Mouse (Mus musculus) cerebellum, adult 8-10 months (tissue): ENCODE data around the gene A830005F24Rik.
A peak's percentile ranks its signal among the peaks of the same experiment; 100 is the strongest.

ENCODE experiments used
- DNase-seq: peaks from one replicate; pipeline ENCODE4 v3.0.0; 2022

The A830005F24Rik gene

DNA sequence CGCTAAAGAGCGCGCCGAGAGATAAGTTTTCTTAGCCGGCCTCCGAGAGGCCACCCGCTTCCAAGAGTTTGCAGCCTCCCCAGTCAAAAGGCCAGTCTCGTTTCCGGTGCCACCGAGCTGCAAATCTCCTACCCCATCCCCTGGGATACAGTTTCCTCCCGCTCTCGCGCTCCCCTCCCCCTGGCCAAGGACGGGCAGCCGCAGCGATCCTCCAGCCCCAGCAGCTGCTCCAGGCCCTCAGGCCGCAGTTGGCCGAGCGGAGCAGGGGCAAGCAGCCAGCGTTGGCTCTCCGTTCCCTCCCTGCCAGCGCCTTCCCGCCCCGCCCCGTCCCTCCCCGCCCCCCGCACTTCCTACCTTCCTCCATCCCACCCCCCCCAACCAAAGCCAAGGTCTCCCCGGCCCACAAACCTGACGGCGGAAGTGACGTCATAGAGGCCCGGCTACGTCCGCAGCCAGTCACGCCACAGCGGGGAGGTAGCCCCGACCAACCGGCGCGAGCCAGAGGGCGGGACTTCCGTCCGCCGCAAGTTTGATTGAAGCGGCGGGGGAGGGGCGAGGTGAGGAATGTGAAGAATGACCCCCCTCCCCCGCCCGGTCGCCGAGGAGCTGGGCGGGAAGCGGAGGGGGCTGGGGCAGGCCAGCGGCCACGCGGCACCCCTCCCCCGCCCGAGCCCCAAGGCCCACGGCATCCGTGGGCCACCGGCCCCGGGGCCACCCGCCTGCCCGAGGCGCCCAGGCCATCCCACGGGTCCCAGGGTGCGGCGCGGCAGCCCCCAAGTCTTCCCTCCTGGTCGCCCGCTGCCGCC lies 32.3 kb downstream of the A830005F24Rik start:
- peak; percentile 96 for DNase-seq

DNA sequence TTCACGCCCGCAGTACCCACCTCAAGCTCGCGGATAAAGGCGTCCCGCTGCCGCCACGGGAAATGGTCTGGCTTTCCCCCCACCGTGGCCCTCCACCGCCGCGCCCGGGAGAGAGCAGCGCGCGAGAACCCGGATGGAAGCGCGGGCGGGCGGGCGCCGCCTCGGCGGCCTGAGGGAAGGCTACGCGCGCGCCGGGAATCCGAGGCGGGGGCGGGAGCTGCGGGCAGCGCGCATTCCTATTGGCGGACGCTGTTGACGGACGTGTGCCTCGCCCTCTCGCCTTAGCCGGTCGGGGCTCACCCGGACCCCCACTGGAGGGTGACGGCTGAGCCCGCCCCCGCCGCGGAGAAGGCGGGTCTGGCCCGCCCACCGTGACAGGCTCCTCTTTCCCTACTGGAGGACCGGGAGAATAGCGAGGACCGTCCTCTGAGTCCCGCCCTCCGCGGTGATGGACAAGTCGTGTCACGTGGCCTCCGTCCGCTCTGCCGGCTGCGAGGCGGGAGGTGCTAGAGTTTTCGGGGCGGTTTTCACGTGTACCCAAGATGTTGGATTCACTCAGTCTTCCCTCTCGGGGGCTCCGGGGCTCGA lies 33.1 kb downstream of the A830005F24Rik start:
- DNase-seq, result peak; percentile 100

DNA sequence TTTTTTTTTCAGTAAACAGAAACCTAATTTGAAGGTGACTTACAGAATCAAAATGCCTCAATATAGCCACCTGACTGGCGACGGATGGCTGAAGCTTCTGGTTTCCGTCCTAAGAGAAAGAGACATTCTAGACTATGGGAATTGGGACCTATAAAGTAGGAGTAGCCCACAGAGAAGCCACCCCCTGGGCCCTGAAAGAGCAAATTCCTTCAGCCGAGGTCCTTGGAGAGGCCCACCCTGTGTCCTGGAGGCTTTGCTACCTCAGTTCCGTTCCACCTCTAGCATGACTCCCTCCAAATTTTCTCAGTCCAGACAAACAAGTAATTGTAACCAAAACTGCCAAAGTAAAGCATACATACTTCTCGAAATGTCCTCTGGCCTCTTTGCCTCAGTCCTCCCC lies 34.3 kb downstream of the A830005F24Rik start:
- no peak for DNase-seq

DNA sequence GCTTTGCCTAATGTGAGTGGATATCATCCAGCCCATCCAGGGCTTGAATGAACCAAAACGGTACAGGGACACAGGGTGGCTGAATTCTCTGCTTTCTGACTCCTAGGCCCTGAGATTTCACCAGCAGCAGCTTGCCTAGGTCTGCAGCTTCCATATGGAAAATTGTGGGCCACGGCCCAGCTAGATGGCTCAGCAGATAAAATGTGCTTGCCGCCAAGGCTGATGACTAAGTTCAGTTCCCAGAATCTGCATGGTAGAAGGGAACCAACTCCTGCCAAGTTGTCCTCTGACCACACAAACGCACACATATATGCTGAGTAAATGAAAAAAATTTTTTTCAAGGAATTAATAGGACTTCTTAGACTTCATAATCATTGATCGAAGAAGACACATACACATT lies 34.9 kb downstream of the A830005F24Rik start:
- no peak for DNase-seq

DNA sequence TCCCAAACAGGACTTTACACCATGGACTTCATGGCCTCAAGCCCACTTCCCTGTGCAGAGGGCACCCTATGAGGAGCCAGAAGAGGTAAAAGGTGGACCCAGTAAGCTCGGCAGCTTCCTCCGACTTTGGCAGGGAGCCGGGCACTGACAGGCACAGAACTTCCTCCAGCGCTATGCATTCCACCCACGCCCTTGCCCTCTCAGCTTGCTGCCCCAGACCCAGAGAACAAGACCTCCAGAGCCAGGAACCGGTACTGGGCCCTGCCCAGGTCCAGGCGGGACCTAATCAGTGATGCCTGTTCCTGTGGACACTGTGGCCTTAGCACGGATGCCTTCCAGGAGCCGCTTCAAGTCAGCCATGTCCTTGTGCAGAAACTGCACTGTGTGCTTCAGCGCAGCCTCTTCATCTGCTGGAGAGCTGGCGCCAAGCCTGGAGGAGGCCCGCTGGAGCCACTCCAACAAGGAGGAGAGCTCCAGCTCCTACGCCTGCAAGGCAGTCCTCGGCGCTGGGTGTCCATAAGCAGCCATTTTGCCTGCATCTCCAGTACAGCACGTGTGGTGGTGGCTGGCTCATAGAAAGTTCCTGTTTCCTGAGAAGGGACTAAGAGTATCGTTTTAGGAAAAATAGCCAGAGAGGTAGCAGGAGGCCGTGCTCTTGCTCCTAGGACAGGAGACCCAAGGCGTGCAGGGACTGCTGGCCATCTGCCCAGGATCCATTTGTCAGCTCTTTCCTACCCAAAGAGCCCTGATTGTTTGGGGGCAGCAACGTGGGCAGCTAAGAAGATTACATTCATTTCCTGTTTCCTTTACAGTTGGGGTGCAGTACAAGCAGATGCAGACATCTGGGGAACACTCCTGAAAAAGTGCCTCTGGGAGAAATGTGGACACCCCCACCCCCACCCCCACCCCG lies 39.1 kb downstream of the A830005F24Rik start:
- peak; percentile 91 for DNase-seq

DNA sequence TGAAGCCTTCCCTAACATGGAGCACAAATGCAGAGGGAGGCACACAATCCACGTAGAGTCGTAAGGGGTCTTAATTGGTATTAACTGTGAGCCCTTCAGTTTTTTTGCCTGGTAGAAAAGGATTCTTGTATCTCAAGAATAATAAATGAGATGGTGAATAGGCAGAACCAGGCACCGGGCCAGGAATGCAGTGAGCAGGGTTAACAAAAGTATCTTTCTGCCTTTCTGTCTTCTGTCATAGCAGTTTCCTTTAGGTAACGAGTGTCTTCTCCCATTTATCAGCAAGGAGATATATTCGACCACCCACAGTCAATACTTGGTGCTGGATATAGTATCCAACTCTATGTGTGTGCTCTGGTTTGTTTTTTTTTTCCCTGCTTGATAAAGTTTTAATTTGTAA lies 40.1 kb downstream of the A830005F24Rik start:
- DNase-seq, result no peak

DNA sequence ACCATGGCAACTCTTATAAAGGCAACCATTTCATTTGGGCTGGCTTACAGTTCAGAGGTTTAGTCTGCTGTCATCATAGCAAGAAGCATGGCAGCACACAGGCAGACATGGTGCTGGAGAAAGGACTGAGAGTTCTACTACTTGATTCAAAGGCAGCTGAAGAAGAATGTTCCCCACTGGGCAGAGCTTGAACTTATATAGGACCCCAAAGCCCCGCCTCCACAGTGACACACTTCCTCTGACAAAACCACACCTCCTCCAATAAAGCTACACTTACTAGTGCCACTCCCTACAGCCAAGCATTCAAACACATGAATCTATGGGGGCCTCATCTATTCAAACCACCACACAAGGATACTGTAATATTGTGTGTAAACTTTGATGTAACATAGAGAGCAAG lies 41.2 kb downstream of the A830005F24Rik start:
- DNase-seq, result no peak

DNA sequence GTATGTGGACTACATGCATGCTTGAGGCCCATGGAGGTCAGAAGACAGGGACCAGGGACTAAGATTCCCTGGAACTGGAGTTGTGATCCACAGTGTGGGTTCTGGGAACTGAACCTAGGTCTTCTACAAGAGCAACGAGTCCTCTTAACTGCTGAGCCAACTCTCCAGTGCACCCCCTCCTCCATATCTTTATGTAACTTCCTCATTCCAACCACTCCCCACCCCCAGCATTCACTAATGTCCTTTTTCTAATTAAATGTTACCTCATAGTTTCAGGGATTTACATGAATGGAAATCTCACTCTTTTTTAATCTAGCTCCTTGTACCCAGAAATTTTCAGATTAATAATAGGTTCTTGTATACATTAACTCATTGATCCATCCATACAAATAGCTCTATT lies 42.6 kb downstream of the A830005F24Rik start:
- no peak for DNase-seq

DNA sequence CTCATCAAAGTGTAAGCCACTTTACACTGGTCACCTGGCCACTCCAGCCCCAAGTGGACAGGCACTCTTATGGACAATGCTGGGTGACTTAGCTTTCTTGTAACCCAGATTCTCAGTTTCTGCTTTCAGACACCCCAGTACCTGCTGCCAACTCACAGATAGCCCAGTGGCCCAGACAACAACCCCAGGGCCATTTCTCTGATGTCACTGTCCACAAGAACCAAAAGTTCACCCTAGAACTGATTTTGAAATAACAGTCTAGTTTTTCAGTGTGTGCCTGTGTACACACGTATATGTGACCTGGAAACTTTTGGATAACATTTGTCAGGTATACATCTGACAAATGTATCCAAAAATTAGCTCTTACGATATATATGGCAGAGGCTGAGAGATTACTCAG lies 48.1 kb downstream of the A830005F24Rik start:
- DNase-seq, result no peak

DNA sequence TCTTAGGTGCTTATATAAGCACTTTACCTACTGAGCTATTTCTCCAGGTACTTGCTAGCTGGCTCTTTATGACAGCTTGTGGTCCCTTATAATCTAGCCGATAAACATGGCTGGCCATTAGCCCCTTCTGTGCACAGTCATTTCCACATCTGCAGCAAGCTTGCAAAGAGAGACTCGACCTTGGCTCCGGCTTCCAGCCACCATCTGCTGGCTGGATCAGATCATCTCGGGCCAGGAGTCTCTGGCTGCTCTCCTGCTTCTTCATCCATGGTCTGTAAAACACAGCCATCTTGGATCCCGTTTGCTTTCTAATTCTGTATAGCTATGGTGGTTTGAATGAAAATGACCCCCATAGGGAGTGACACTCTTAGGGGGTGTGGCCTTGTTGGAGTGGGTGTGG lies 49.0 kb downstream of the A830005F24Rik start:
- no peak for DNase-seq
